Mouse (Mus musculus) left cerebral cortex, postnatal 14 days (tissue): ENCODE measurements around the gene Olfr263. TPM values are rescaled to one million over a fixed set of nuclear protein-coding genes. Genes with fewer than 3 reads are reported as not detected.
"Not testable (repeated sequence)": the region's sequence is repeated elsewhere in the genome, so short reads cannot be mapped to it uniquely, and the experiment has no call there.

Experiments
- DNase-seq, 2 experiments: peaks; one replicate each; pipeline ENCODE4 v3.0.0; 2021 to 2022; ENCODE audit warnings: low spot score in 2 of 2, mixed read lengths in 1 of 2
- intact Hi-C: fragments of 180-260 bp; cut with DNase I; formaldehyde crosslinking; loops from one replicate; pipeline ENCODE4 v1.15.1; 2025
- long read RNA-seq, 2 experiments: library from polyadenylated mRNA; stranded (forward); transcript quantifications; one replicate each; pipeline ENCODE4 v2.0.0; 2021
- total RNA-seq, 2 experiments: library from RNA; stranded (reverse); gene quantifications; 2 replicates each; pipeline ENCODE4 v1.2.3; 2021

Olfr263 gene
- not detected for total RNA-seq
- long read RNA-seq, experiment 1, result 0 reads
- long read RNA-seq, experiment 2, result 0 reads

DNA sequence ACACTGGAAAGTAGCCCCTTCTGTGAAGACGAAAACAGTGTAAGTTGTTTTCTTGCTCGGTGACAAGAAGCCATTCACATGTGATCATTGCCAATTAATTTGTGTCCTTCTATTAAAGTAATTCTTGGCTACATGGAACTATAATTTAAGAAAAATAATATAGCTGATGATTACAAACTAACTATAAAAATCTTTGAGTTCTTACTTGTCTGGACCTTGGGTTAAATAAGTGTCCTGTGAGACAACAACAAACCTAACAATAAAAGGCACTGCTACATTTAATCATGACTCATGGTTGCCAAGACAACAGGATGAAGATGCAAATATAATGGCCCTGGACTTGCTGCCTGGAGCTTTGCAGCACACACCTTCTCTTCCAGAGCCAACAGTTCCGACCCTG, at the start of gene Olfr263:
Gene Olfr263, plus strand, starts transcription at position 301 of the 400 bp plus-strand sequence.
- intact Hi-C loops, DNase-seq: not testable (repeated sequence)

DNA sequence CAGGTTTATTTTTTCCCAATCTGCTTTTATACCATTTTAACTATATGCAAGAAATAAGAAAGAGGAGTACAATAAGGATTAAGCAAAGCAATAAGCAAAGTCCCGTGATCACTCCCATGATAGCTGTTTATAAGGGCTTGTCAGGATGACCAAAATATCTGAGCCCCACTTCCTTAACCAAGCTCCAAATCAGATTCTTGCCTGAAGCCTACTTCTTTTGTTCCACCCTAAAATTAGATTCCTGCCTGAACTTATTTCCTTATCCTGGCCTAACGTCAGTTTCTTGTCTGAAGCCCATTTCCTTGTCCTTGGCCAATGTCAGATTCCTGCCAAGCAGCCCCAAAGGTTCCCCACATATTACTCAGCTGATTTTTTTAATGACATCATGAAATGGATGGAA, 46.8 kb upstream of the Olfr263 start:
- intact Hi-C loops, result no loop called here
- no peak for DNase-seq

DNA sequence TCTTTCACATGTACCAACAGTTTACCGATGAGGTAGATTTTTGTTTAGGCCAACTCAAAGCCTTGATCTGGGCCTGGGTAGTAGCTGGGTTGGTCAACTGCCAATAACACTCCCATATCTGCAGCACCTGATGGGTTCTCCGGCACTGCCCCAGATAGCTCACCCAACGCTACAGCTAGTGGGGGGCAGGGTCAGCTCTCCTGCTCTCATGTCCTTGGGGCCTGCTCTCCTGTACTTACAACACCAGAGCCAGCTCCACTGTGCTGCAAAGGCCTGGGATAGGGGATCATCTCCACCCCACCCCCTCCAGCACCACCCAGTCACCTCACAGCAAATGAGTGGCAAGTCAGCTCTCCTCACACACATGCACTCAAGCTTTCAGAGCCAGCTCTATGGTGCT, 19.7 kb upstream of the Olfr263 start:
- intact Hi-C loops, result no loop called here
- DNase-seq, result no peak

DNA sequence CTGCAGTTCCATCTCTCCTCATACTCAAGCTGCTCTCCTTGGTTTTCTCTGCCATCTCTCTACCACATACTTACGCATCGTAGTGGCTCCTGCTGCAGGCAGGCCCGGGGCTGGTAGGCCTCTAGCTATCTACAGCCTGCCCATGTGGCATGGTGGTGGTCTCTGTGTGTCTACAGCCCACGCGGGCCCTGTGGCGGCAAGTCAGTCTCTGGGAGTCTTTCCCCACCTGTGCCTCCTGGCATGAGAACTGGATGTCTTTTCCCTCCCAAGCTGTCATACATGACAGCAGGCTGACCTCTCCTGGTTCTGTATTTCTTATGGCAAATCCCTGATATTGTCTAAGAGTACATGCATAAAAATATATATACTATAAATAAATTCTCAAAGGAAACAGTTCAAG, 19.0 kb upstream of the Olfr263 start:
- DNase-seq, result no peak
- intact Hi-C loops, result no loop called here

DNA sequence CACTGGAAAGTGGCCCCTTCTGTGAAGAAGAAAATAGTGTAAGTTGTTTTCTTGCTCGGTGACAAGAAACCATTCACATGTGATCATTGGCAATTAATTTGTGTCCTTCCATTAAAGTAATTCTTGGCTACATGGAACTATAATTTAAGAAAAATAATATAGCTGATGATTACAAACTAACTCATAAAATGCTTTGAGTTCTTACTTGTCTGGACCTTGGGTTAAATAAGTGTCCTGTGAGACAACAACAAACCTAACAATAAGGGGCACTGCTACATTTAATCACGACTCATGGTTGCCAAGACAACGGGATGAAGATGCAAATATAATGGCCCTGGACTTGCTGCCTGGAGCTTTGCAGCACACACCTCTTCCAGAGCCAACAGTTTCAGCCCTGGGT, 18.3 kb upstream of the Olfr263 start, which contains the start of gene Olfr1369-ps1:
Gene Olfr1369-ps1, plus strand, starts transcription at position 301 of the 400 bp plus-strand sequence.
- intact Hi-C loops, result not testable (repeated sequence)

DNA sequence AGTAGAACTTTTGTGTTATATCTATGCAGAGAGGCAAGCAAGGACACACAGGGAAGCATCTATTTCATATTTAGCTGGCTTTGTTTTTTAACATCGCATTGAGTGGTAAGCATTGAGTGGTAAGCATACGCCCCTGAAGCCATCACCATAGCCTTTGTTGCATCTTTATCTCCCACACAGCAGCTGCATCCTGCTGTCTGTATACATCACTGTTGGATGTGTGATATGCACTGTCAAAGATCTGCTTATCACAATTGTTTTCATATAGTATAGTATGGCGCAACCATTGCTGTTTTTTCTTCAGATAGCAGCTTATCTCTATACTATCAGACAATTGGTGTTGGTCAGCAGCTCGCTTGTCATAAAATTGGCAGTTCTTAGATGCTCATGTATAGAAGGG, 15.3 kb upstream of the Olfr263 start:
- DNase-seq, result no peak
- intact Hi-C loops, result no loop called here

More for the DNA sequence above, 18.3 kb upstream of the Olfr263 start, which contains the start of gene Olfr1369-ps1:
- not testable (repeated sequence) for DNase-seq

DNA sequence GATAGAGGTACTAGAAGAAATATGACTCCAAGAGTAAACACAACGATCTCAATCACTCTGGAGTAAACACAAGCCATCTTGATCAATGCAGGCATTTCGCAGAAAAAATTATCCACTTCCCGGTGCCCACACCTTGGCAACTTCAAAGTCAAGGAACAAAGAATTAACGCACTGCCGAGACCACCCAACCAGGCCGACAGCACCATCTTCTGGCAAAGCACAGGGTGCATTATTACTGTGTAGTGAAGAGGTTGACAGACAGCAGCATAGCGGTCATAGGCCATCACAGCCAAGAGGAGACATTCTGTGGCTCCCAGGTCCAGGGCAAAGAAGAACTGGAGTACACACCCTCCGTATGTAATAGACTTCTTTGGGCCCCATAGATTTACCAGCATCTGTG, 13.0 kb downstream of the Olfr263 start:
- no peak for DNase-seq
- intact Hi-C loops, result no loop called here

DNA sequence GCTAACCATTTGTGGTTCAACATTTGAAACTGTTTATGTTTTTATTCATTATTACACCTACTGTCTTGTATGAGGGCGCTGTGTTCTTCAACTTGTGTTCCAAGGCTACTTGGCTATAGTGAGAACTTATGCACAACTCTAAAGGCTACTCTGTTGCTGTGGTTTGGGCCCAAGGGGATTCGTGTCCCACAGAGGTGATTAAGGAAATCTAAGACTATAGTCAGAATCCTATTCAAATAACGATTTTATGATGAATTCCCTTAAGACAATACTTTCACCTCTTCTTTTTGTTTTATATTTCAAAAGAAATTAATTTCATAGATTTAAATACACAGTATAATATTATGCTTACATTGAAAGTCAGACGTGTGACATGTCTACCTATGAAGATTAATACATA, 16.3 kb downstream of the Olfr263 start, which contains the start of gene Olfr1368:
Gene Olfr1368, minus strand, starts transcription at position 101 of the 400 bp plus-strand sequence.
- intact Hi-C loops, result no loop called here
- no peak for DNase-seq

DNA sequence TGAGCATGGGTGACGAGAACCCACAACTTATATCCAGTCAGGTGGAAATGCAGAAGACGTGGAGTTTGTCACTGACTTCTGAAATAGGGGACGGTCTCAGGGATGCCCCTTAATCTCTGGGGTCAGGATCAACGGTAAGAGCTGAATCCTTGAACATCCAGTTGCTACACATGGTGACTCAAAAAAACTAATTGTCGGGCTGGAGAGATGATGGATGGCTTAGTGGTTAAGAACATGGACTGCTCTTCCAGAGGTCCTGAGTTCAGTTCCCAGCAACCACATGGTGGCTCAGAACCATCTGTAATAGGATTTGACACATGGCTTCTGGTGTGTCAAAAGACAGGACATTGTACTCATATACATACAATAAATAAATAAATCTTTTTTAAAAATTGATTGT, 26.4 kb downstream of the Olfr263 start:
- DNase-seq, result no peak
- intact Hi-C loops, result loop anchor here (5.0 kb wide), 1 partner anchor 859 kb away; no protein-coding TSS in a partner anchor

DNA sequence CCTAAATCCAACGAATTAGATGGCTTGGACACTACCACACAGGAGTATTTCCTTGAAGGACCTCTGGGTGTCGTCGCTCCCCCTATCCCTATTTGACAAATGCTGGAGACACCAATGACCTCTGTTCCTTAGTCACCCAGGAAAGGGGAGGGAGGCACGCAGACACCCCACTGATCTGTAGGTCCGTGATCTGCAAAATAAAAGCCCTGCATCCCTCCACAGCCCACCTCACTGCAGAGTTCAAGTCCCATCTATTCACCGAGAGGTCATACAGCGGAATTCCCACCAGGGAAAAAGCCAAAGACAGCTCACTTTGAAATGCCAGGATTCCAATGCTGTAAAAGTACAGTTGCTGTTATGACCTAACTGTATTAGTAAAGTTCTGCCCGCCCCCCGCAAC, 28.6 kb downstream of the Olfr263 start:
- DNase-seq, result no peak
- intact Hi-C loops, result loop anchor here (5.0 kb wide), 1 partner anchor 861 kb away; no protein-coding TSS in a partner anchor

DNA sequence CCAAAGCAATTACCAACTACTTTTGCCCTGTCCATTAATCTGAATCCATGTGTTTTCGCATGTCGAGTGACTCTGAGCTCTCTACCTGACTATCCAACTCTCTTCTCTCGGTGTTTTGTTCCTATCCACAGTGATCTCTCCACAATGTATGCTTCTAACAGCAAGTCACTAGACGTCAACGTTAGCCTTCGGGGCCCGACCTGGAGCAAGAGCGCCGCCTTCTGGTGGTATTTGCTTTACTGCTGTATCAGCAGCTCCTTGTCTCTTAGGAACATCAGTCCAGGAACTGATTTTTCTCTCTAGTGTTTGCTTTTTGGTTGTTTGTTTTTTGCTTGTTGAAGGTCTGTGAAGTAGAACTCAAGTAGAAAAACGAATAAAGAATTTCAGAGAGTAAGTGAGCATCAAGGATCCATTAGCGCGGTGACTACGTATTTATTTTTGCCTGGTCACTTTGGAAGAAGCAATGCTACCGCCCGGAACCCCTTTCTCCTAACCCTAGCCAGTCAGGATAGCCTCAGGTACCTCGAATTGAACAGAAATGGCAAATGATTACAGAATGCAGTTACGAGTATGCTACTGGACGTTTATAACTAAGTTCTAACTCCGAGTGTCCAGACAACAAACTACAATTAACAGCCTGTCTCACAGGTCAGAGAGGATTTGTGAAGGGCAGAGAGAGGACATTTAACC, 29.5 kb downstream of the Olfr263 start:
- peak; percentile 83 to 90 for DNase-seq
- intact Hi-C loops, result loop anchor here (5.0 kb wide), 1 partner anchor 862 kb away; no protein-coding TSS in a partner anchor

DNA sequence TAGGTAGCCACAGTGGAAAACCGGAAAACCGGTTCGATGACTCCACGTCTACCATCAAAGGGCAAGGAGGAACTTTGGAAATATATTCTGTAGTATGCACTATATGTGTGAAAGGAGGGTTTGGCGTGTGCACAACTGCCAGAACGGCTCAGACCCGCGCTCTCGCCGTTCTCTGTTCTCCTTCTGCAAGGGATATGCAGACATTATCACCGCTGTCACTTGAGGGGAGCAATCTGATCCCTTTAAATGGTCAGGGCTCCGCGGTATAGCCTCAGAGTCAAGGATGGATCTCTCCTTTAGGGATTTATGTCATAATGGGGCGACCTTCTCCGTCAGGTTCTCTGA, 30.0 kb downstream of the Olfr263 start:
- intact Hi-C loops, result loop anchor here (5.0 kb wide), 1 partner anchor 862 kb away; no protein-coding TSS in a partner anchor
- no peak for DNase-seq

DNA sequence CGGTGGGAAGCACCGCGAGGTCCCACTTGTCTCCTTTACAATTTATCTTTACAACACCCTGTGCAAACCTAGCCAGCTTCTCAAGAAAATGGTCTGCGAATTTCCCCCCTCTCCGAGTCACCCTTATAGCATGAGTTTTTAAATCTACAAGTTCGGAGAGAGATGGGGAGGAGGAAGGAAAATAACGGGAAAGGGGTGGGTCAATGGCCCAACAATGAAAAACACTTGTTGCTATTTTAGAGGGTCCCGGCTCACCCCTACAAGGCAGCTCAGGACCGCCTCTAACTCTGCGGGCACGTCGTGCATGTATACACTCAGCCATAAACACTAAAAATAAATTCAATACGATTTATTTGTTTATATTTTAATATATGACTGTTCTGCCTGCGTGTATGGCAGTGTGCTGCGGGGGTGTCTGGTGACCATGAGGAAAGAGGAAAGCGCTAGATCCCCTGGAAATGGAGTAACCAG, 30.6 kb downstream of the Olfr263 start:
- intact Hi-C loops, result loop anchor here (10.0 kb wide), 2 partner anchors 555 to 785 kb away; partner anchors contain the start of genes Hist1h2ai, Hist1h2bl, Hist1h3h and Zfp184
- no peak for DNase-seq

DNA sequence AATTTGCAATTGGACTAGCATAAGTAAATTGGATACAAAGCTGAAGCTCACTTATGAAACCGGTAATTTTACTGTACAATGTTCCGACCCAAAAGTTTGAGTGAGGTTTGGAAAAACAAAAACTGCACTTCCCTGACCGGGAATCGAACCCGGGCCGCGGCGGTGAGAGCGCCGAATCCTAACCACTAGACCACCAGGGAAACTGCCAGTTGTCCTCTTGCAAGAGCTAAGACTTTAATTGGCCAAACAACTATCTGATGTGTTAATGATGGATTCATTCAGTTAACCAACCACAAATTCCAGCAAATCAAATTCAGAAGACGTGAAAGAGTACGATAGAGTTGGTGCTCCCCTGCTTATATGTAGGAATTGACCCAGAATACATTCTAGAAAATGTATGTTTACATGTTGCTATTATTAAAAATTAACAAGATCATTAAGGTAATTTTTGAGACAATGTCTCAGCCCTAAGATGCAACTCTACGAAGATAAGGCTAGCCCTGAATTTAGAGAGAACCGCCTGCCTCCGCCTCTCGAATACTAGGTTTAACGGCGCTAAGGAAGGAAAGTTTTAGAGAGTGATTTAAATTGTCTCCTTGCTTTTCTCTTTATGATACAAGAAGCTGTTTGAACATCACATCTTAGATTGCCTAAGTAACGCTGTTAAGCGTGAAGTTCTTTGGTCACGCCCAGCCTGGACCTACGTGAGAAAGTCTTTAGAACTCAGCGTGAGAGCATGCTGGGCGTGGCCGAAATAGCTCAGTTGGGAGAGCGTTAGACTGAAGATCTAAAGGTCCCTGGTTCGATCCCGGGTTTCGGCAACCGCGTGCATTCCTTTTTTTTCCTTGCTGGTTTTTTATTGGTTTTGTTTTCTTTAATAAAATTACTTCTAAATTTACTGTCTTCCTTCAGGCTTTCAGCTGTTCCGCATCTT, 31.5 kb downstream of the Olfr263 start:
- intact Hi-C loops, result loop anchor here (10.0 kb wide), 2 partner anchors 554 to 784 kb away; partner anchors contain the start of genes Hist1h2ai, Hist1h2bl, Hist1h3h and Zfp184
- peak; percentile 91 to 93 for DNase-seq

DNA sequence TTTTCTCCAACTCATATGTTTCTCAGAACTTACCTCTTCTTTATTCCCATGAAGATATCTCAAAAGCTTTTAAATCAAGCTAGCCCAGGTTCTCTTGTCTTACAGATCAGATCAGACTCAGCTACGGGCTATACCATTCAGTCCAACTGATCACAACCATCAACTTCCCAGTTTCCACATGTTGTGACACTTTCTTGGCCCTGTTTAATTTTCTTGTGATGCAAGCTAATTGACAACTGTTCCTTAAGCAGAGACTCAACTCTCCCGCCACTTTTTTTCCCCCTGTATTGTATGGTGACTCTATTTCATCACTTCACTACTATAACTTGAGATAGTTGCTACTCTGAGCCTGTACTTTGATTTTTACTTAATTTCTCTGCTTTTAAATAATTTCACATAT, 32.2 kb downstream of the Olfr263 start:
- intact Hi-C loops, result loop anchor here (10.0 kb wide), 2 partner anchors 553 to 783 kb away; partner anchors contain the start of genes Hist1h2ai, Hist1h2bl, Hist1h3h and Zfp184
- no peak for DNase-seq

DNA sequence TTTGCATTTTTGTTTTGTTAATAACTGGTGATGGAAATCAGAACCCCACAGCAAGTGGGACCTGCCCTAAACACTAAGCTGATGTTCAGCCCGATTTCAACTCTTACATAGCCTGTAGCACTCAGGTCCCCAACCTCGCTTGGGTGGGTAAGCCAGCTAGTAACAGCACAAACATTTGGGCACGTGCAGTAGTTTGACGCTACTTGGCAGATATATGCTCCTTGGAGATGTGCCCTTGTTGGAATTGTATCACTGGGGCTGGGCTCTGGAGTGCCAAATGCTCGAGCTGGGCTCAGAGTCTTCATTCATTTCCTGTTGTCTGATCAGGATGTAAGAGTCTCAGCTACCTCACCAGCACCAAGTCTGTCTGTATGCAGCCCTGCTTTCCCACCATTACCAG, 33.2 kb downstream of the Olfr263 start:
- intact Hi-C loops, result loop anchor here (10.0 kb wide), 2 partner anchors 552 to 782 kb away; partner anchors contain the start of genes Hist1h2ai, Hist1h2bl, Hist1h3h and Zfp184
- no peak for DNase-seq

DNA sequence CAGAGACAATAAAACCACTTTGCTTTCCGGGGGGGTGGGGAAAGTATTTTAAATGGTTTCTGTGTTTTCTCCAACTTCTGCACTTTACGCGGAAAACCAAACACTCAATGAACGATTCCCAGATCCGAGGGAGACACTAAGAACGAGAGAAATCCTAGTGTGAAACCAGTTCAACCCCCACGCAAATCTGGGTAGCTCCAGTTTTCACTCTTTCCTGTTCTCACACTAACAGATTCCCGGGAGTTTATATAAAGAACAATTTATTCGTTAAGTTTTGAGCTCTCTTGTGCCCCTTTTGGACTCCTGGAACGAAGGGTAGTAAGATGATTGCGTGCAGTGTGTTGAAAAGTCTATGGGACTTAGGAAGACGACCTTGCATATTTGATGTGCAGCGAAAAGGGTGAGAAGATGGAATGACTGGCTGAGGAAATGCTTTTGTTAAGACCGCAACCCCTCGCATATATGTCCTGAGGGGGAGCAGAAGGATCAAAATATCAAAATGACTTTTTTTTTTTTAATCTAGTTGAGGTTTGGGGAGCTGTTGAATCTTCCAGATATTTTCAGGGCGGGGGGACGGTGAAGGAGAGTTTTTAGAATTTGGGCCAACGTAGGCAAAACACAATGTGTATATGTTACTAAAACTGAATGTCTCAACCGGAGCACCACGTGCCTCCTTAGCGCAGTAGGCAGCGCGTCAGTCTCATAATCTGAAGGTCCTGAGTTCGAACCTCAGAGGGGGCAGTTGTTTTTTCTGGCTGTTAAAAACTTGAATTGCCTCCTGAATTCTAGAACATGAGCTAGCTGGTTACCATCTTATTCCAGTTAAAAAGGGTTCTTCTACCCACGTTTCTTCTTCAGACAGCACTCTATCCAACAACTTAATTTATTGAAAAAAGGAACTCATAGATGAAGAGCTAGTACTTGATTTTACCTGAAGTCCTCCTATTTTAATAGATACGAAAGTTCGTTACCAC, 37.8 kb downstream of the Olfr263 start:
- DNase-seq, result peak; percentile 86 to 91
- intact Hi-C loops, result loop anchor here (10.0 kb wide), 2 partner anchors 548 to 778 kb away; partner anchors contain the start of genes Hist1h2ai, Hist1h2bl, Hist1h3h and Zfp184

DNA sequence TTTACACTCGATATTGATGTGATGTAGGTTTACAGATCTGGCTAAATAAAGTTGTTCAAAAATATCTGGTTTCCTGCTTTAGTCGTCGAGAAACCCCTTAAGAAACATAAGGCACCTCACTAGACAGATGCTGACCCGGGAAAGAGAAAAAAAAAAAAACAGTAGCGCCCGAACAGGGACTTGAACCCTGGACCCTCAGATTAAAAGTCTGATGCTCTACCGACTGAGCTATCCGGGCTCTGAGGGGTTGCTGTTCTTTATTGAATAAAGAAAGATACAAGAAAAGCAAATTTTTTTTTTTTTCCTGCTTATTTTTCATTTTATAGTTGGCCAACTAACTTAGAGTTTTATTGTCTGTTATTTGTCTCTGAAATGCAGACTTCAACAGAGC, 38.5 kb downstream of the Olfr263 start:
- intact Hi-C loops, result loop anchor here (2.0 to 10.0 kb wide), 3 partner anchors 111 to 777 kb away; partner anchors contain the start of genes Hist1h2ai, Hist1h2bl, Hist1h3h and Zfp184
- DNase-seq, result no peak
